Mouse (Mus musculus) heart, postnatal 25 days (tissue): ENCODE measurements around the gene Cisd3. TPM values are rescaled to one million over a fixed set of nuclear protein-coding genes. Genes with fewer than 3 reads are reported as not detected.

Experiments used
- DNase-seq: peaks from one replicate; pipeline ENCODE4 v3.0.0; 2022; ENCODE audit warnings: low spot score
- intact Hi-C: fragments of 180-260 bp; cut with DNase I; formaldehyde crosslinking; loops from one replicate; pipeline ENCODE4 v1.15.1; 2025
- total RNA-seq, 2 experiments: library from RNA; stranded (reverse); gene quantifications; 2 replicates each; pipeline ENCODE4 v1.2.3; 2021

Gene Cisd3
- total RNA-seq, 2 experiments from 2014 or later: 145 to 155 TPM

DNA sequence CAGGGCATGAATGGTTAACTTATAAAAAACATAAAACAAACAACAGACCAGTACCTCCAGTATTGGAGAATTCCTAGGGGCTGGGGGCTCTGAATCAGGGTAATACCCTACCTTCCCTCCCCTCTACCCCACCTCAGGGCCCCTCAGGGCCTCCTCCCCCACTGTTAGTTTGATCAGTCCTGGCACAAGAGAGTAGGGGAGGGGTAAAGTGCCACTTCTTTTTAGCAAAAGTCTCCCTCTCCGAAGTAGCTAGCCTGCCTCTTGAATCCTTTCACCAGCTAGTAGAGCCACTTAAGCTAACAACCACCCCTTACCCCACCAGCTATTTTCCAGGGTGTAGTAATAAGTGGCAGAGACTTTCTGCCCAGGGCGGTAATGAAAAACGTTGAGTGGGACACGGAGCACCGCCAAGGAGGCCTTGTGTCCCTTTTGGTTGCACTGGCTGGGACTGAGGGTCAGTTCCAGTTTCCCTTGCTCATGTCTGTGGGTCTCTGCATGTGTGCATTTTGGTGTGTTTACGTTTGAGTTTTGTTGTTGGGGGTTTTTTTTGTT, 3.0 kb upstream of the Cisd3 start:
- no peak for DNase-seq
- intact Hi-C loops: no loop called here

DNA sequence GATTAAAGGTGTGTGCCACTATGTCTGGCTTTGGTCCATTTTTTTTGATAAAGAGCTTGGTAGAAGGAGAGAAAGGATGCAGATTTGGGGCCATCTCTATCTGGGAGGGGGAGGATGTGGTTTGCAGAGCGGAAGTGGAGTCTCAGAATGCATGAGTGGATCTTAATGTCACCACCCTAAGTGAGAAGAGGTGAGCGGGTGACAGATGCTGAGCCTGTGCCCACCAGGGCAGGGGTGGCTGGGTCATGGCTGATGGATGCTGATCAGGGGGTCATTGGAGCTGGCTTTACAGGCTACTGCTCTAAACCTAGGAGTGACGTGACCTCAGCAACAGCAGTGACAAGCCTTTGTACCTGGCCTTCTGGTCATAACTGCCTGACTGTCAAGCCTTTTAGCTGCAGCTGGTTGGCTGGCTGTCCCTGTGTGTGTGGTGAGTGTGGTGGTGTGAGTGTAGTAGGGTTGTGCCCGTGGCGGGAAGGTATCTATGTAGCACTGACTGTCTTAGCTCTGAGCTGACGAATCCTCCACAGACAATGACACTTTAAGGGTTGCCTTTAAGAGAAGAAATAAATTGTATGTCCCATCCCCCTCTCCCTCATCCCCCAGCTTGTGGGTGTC, 1.5 kb upstream of the Cisd3 start:
- DNase-seq: no peak
- intact Hi-C loops: loop anchor here (2.0 kb wide), 1 partner anchor 19 kb away; no protein-coding TSS in a partner anchor

DNA sequence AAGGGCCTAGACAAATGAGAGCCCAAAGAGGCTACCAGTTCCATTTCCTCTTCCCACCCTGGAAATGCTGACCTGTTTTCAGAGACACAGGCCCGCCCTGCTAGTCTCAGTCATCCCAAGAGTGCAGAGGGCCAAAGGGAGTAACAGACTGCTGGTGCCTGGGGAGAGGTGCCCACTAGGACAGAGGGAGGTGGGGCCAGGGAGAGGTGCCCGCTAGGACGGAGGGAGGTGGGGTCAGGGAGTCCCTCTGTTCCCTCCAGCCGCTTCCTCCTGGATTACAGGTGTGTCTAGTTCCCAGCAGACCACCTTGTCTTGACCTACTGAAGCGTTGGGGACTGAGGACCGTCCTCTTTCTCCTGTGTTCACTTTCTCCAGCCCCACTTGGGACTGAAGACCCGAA, 860 bp upstream of the Cisd3 start:
- no peak for DNase-seq
- intact Hi-C loops: loop anchor here (2.0 kb wide), 1 partner anchor 20 kb away; no protein-coding TSS in a partner anchor

DNA sequence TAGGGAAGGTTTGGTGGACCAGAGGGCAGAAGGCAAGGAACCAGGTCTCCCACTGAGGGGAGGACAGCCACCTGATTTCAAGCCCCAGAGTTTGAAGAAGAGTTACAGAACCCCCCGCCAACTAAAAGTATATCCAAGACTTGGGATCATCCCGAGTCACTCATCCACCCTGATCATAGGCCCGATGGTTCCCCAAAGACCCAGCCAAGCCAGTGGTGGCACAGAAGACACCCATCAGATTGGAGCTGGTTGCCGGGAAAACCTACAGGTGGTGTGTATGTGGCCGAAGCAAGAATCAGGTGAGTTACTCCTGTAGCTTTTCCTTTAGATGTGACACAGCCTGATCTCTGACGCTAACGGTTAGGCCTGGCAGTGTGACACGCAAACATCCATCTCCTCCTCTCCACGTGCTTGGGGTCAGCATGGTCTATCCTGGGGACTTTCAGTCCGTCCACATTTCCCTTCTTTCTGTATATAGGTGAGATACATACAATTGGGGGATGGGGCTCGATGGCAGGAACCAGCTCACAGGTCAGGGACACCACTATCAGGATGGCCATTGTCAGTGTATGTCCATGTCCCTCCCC, 789 bp downstream of the Cisd3 start:
- intact Hi-C loops: no loop called here
- no peak for DNase-seq

DNA sequence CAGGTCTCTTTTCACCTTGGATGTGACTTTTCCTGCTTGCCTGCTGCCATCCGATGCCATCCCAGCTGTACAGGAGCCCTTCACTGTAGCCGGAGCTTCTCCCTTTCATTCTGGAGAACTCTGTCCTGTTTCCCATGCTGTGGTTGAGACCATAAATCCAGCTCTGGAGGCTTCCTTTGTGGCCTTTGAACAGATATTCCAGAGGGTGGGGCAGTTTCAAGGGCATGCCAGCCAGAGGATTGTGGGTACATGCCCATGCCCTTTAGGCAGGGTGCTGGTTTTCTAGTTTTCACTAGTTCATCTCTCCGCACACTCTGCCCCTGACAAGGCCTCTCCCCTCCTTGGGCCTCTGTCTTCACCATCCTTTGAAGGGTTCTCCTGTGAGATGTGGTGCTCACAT, 1.4 kb downstream of the Cisd3 start:
- no peak for DNase-seq
- intact Hi-C loops: no loop called here

DNA sequence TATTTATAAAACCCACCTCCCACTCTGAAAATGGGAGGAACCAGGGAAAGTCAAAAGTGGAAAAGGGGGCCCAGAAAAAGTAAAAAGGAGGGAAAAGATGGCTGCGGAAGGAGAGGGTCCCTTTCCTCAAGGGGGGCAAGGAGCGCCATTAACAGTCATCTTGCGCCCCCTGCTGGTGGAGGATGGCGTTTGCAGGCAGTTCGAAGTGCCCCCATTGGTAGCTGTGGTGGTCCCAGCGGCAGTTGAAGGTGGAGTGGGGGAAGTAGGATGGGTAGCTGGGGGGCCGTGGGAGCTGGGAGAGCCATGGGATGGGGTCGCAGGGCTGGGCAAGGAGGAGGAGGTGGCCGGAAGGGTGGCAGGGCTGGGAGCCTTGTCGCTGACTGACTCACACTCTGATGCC, 4.2 kb downstream of the Cisd3 start:
- intact Hi-C loops: loop anchor here (1.0 kb wide), 1 partner anchor 46 kb away; no protein-coding TSS in a partner anchor
- no peak for DNase-seq

DNA sequence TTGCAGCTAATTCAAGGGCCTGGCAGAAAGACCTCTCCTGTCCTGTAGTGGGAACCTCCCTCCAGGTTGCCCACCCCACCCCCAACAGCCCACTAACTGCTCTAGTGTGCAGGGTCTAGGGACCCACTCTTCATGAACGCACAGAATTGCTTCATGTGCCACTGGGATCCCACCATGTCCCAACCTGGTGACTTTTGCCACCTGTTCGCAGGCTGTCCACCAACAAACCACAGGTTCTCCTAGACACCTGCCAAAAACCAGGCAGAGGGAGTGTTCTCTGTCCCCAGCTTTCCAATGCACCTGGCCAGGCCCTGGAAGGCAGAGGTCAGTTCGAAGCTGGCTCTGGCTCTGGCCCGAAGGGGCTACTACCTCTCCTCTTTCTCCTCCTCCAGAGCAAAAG, 8.8 kb downstream of the Cisd3 start:
- no peak for DNase-seq
- intact Hi-C loops: no loop called here

DNA sequence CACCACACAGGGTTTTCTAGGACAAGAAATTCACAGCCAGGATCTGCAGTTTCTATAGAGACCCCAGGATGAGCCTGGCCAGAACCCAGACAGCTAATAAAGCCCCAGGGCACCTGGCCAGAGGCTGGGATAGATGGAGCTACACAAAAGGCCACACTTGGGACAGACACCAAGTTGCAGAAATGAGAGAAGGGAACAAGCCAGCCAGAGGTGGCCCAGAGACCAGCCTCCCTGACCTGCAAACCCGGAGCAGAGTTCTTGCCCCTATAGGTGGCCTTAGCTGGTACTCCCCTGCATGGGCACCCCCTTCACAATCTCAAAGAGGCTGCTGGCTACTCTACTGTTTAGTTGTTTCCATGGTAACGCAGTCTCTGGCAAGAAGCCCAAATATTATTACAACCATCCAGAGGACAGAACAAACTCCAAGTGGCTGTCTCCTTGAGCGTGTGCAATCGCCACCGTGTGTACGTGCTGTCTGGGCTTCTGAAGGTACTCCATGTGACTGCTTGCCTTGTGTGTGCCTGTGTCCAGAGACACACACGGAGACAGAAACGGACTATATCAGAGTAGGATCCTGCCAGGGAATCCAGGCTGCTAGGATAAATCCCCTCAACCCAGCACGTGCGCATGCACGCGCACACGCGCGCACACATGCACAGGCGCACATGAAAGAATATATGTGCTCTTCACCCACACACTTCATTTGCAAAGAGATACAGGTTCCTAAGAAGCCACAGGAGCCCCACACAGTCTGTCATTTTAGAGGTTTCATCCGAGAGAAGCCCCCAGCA, 9.5 kb downstream of the Cisd3 start:
- intact Hi-C loops: no loop called here
- no peak for DNase-seq

DNA sequence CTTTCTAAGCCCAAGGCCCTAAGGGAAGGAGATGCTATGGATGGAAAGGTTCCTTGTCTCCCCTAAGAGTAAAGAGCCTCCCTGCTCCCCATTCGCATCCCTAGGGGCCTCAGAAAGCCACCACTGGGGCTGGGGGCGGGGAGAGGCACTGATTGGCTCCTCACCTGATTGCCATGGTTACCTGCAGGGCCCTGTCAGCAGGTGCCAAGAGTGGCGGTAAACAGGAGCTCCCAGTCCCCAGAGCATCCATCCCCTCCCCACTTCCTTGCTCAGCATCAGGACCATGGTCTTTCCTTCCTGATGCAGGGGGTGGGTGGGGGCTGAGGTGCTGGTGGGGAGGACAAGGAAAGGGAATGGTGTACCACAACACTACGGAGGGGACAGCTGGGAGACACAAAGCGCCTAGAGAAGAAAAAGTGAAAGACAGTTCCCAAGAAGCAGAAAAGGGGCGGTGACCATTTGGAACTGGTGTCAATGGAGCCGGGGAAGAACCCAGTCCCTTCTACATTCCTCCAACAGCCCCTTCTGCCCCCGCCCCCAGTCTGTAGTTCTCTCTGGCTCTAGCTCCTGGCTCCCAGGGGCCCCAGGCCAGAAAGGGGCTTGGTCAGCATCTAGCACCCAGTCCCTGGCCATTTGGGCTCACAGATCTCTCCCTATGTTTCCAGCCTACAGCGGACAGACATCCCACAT, 10.2 kb downstream of the Cisd3 start:
- intact Hi-C loops: no loop called here
- no peak for DNase-seq

DNA sequence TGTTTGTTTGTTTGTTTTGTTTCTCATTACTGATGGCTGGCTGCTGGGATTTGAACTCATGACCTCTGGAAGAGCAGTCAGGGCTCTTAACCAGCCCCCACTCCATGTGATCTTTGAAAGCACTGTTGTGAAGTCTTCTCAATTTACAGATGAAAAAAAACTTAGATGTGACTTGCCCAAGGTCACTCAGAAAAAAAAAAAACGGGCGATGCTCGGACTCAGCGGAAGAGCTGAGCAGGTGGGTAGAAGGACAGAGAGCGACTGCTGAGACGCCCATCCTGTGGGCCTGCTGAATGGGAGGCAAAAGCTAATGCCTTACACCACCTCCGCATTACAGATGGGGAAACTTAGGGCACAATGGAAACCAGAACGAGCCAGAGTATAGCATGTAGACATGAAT, 11.0 kb downstream of the Cisd3 start:
- intact Hi-C loops: no loop called here
- DNase-seq: no peak

DNA sequence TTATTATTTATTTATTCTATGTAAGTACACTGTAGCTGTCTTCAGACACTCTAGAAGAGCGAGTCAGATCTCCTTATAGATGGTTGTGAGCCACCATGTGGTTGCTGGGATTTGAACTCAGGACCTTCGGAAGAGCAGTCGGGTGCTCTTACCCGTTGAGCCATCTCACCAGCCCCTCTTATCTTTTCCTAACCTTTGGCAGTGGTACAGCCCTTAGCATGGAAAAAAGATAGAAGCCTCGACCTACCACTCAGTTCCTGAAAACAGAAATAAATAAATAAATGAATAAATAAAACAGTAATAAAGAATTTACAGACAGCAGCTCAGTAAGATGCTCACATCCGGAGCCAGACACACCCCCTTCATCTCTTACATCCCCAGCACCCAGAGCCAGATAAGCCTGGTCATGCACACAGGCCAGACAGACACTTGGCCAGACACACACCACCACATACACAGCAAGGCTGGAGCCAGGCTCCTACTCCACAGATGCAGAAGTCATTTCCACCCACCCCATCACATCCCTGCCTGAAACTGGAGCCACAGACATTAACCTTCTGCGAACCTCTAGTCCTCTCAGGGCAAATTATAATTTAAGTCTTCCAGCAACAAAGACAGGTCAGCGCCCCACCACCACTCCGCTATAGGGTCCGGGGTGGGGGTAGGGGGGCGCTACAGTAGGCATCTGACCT, 11.7 kb downstream of the Cisd3 start:
- intact Hi-C loops: no loop called here

DNA sequence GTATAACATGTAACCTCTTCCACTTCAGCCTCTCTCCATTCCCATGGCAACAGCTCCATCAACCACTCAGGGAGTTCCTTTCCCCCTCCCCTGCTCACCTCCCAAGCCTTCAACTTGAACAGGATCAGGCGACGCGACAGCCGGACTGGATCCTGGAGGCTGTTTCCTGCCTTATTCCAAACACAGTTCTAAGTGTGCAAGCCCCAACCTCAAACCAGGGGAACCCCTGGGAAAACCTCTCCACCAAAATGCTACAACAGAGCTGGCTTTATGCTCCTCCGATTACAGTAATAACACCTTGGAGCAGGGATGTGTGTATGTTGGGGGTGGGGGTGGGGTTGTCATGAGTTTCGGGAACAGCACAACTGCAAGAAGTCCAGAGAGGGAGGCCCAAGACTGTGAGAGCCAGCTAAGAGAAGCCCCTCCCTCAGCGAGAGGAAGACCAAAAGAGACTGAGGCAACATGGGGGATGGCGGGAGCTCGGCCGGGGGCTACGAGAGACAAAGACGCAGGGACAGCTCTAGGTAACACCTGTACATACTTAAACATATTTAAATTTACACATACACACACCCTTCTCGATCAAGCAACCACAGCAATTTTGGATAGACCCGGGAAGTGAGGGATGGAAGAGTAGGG, 12.4 kb downstream of the Cisd3 start:
- no peak for DNase-seq
- intact Hi-C loops: no loop called here

More for the DNA sequence above, 11.7 kb downstream of the Cisd3 start:
- no peak for DNase-seq

DNA sequence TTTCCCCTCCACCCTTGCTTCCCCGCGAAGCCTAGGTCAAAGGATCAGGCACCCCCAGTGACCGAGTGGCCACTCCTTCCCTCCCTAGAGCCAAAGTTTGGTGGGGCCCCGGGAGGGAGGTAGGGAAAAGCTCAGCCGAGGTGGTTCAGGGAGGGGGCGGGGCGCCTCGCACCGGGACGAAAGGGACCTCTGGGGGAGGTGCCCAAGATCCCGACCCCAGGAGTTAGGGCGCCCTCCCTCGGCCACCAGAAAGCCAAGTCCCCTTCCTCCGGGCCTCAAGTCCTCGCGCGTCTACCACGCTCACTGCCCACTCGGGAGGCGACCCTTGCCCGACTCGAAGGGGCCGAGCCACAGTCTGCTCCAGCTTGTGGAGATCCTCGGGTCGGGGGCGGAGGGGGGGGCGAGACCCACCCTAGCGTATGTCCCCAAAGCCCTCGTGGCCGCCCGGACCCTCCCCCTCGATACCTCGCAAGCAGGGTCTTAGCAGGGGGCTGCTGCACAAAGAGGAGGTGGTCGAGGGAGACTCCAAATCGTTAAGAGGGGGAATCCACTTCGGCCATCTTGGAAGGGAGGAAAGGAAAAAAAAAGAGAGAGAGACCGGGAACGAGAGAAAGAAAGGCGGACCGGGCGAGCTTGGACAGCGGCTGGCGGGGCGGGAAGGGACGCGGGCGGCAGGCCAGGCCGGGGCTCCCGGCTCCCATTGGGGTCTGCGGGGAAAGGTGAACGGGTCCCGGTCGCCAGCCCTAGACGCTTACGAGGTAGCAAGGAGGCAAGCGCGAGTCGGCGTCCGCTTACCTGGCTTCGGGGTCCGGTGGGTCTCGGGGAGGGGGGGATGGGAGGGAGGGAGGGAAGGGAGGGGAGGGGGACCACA, 13.3 kb downstream of the Cisd3 start:
- DNase-seq: peak; percentile 47
- intact Hi-C loops: no loop called here

DNA sequence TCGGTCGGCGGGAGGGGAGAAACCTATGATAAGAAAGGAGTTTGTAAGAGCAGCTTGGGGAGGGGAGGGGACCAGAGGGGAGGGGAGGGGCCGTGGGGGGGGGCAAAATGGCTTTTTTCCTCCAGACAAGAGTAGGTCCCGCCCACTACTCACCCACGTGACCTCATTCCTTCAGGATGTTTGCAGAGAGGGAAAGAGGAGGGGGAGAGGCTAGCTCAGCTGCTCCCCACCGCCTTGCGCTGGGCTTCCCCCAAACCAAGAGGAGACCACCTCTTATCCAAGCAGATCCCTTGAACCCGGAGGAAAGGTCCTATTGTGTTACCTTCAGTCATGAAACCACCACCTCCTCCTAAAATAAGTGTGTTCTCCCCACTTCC, 14.0 kb downstream of the Cisd3 start:
- DNase-seq: peak; percentile 68
- intact Hi-C loops: loop anchor here (5.0 kb wide), 1 partner anchor 43 kb away; the partner anchor contains the start of gene Pip4k2b

DNA sequence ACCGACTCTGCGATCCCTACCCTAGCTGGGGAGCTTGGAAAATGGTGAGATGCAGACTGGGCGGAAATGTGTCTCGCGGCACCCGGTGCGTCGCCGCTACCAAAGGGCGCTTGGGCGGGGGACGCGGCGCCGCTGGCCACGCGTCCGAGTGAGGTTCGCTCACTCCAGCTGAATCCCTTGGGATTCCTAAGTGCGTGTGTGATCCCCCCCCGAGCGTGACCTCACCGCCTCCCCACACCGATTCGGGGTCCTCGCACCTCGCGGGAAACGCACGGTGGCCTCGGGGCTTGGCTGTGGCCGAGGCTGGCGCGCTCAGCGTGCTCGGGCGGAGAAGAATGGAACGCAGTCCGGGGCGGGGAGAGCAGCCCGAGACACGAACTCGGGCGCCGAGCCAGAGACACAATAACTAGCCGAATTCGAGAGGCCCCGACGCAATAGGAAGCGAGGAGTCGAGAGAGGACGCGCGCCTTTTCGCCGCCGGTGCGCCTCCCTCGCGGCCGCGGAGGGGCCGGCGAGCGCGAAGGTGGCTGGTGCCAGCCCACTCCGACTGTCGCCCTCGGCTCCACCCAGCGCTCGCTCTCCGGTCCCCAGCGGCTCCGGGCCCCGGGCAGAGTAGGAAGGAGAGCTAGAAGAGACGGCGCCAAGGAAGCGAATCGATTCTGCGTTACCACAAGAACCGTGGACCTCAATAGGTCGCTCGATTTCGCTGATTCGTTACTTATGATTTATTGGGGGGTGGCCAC, 14.5 kb downstream of the Cisd3 start, which contains the start of gene Pcgf2:
TSS of gene Pcgf2 (minus strand) at position 495 of the 743 bp plus-strand sequence.
- intact Hi-C loops: loop anchor here (5.0 kb wide), 1 partner anchor 42 kb away; the partner anchor contains the start of gene Pip4k2b
- peak; percentile 72 for DNase-seq

DNA sequence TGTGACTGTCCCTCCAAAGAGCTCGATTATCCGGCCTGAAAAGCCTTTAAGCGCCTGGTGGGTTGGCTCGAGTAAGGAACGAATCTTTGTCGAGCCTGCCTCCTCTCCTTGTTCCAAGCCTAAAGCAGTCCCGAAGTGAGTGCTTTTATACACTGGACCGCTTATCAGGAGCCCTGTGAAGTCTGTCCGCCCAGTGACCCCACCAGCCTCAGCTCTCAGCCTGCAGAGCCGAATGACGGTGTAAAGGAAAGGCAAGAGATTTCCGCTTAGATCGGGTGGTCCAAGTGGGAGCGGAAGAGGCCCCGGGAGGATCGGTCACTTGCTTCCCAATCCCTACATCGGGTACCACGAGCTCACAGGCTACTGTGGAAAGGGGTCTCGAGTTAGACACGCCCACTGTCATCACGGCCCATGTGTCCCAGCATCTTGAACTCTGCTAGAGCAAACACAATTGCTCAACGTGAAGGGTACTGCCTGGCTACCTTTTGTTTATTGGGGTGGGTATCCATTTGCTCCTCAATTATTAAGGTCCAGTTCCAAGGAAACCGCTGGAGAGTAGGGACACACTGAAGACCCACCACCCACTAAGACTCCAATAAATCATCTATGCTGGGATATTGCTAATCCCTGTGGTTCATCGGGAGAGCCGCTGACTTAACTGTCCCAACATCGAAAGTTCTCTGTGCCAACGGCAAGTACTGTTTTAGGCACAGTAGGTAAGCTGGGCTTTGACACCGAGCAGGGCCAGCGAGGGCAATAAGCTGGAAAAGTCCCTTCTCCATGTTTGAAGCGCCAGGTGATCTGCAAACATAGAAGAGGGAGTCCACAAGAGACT, 15.3 kb downstream of the Cisd3 start:
- intact Hi-C loops: loop anchor here (5.0 kb wide), 1 partner anchor 41 kb away; the partner anchor contains the start of gene Pip4k2b
- no peak for DNase-seq
